Mouse (Mus musculus) left cerebral cortex, adult 6 months (tissue): ENCODE data around the gene S1pr5. TPM values are rescaled to one million over a fixed set of nuclear protein-coding genes. Genes with fewer than 3 reads are reported as not detected.

ENCODE experiments used
- long read RNA-seq, 2 experiments: library from polyadenylated mRNA; unstranded; transcript quantifications; one replicate each; pipeline ENCODE4 v2.0.0; 2019 to 2020
- polyA plus RNA-seq: library from polyadenylated mRNA; unstranded; fragments of <200 nt; fragmentation: Nextera tagmentation; gene quantifications from 2 replicates; pipeline ENCODE4 v1.2.3, GENCODE M21; 2021

Gene S1pr5
- 18.4 and 20.5 TPM in 2 replicates for polyA plus RNA-seq
- long read RNA-seq, experiment 1, transcript S1pr5-201 (3 exons, 2,500 nt): major isoform, 31 of 76 reads
- long read RNA-seq, experiment 1, partial matches to known transcripts: 9 of 76 reads
- long read RNA-seq, experiment 1, other reads (novel, unspliced or antisense): 36 of 76 reads
- long read RNA-seq, experiment 2, transcript S1pr5-201 (3 exons, 2,500 nt): major isoform, 8 of 28 reads
- long read RNA-seq, experiment 2, partial matches to known transcripts: 2 of 28 reads
- long read RNA-seq, experiment 2, other reads (novel, unspliced or antisense): 18 of 28 reads

GRCm38 (mm10) chr9:21248326-21248725 lies at the start of gene S1pr5:
S1pr5 (minus strand) TSS chr9:21248443.

GRCm38 (mm10) chr9:21291022-21291787 lies 43.0 kb upstream of the S1pr5 start, which contains the start of gene Cdkn2d:
Cdkn2d (minus strand) TSS chr9:21291407.

GRCm38 (mm10) chr9:21287571-21288402 lies 39.5 kb upstream of the S1pr5 start, which contains the start of gene Kri1:
Kri1 (minus strand) TSS chr9:21287969.

GRCm38 (mm10) chr9:21265000-21265561 lies 16.8 kb upstream of the S1pr5 start, which contains the start of gene Atg4d:
Atg4d (plus strand) TSS chr9:21265293.

GRCm38 (mm10) chr9:21238733-21239464 lies 9.3 kb downstream of the S1pr5 start, which contains the start of gene Keap1:
Keap1 (minus strand) TSS chr9:21239361.

Other genes starting within 250 kb of the S1pr5 start
- gene Mrpl4, start 245.7 kb downstream of the S1pr5 start, polyA plus RNA-seq: 126 and 147 TPM in 2 replicates
- 1.4 and 1.5 TPM in 2 replicates for gene Icam1, start 232.5 kb downstream of the S1pr5 start, polyA plus RNA-seq
- 3.2 and 3.8 TPM in 2 replicates for gene Icam4, start 219.1 kb downstream of the S1pr5 start, polyA plus RNA-seq
- 68.4 and 74.1 TPM in 2 replicates for gene Icam5, start 216.4 kb downstream of the S1pr5 start, polyA plus RNA-seq
- not detected in 2 replicates for gene Zglp1, start 181.3 kb downstream of the S1pr5 start, polyA plus RNA-seq
- 0.46 and 0.58 TPM in 2 replicates for gene Gm49373, start 175.3 kb downstream of the S1pr5 start, polyA plus RNA-seq
- gene Fdx1l, start 174.8 kb downstream of the S1pr5 start, polyA plus RNA-seq: 212 and 230 TPM in 2 replicates
- 5.8 and 7.4 TPM in 2 replicates for gene Gm38431, start 156.4 kb downstream of the S1pr5 start, polyA plus RNA-seq
- gene Raver1, start 156.4 kb downstream of the S1pr5 start, polyA plus RNA-seq: 4.0 and 8.1 TPM in 2 replicates
- 2.4 and 2.9 TPM in 2 replicates for gene Tyk2, start 117.2 kb downstream of the S1pr5 start, polyA plus RNA-seq
- gene Cdc37, start 98.5 kb downstream of the S1pr5 start, polyA plus RNA-seq: 167 and 170 TPM in 2 replicates
- gene Pde4a, start 82.7 kb downstream of the S1pr5 start, polyA plus RNA-seq: 29.6 and 36.5 TPM in 2 replicates
- gene Keap1, start 9.1 kb downstream of the S1pr5 start, polyA plus RNA-seq: 53.0 and 60.6 TPM in 2 replicates
- 44.5 and 53.2 TPM in 2 replicates for gene Atg4d, start 16.9 kb upstream of the S1pr5 start, polyA plus RNA-seq
- 3.8 and 3.9 TPM in 2 replicates for gene Kri1, start 39.5 kb upstream of the S1pr5 start, polyA plus RNA-seq
- gene Cdkn2d, start 43.0 kb upstream of the S1pr5 start, polyA plus RNA-seq: 98.5 and 119 TPM in 2 replicates
- gene Ap1m2, start 63.9 kb upstream of the S1pr5 start, polyA plus RNA-seq: 1.2 and 1.5 TPM in 2 replicates
- gene Slc44a2, start 72.3 kb upstream of the S1pr5 start, polyA plus RNA-seq: 15.7 and 18.2 TPM in 2 replicates
- gene Ilf3, start 119.4 kb upstream of the S1pr5 start, polyA plus RNA-seq: 102 and 148 TPM in 2 replicates
- 17.3 and 20.9 TPM in 2 replicates for gene Qtrt1, start 163.4 kb upstream of the S1pr5 start, polyA plus RNA-seq
- gene Dnm2, start 176.5 kb upstream of the S1pr5 start, polyA plus RNA-seq: 19.6 and 22.0 TPM in 2 replicates